Mouse (Mus musculus) hematopoietic stem cell, adult 5-6 weeks (primary cell): ENCODE measurements around the gene Tnfsf12. TPM values are rescaled to one million over a fixed set of nuclear protein-coding genes. Genes with fewer than 3 reads are reported as not detected.

Source experiments
- ATAC-seq, 2 experiments: fragments of 125-278 bp in 1 of 2; replicated peaks in 1 of 2; 2 replicates each; pipeline ENCODE4 v1.8.0; 2016 to 2017; ENCODE audit warnings: inconsistent platforms in 2 of 2, mild to moderate bottlenecking in 2 of 2, moderate number of reproducible peaks in 2 of 2, low read depth in 1 of 2, moderate TSS enrichment in 1 of 2; ENCODE audit not compliant: low FRiP score in 2 of 2, poor library complexity in 2 of 2, severe bottlenecking in 2 of 2, insufficient read depth in 1 of 2, low TSS enrichment in 1 of 2
- total RNA-seq: library from RNA; stranded (forward); fragments of 172-1452, 232-1000 nt; gene quantifications from 2 replicates; pipeline ENCODE4 v1.2.3, GENCODE M21; 2017

Gene Tnfsf12
- total RNA-seq, 1 experiment from 2014 or later = 3.3 TPM

DNA sequence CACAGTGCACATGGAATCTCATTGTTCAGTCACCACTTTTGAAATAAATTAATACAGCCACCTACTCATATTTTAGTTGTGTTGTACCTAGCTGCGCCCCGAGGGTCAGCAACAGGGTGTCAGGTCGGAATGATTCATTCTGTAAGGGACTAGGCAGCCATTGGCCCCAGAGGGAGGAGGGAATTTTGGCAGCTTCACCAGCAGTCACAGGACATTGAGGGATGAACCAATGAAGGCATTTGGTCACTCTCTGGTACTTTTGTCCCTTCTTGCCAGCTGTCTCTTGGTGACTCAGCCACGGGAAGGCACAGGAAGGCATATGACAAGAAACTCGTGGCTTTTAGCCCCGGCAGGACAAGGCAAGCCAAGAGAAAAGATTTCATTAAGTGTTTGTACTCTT is 31.9 kb downstream of the Tnfsf12 start:
- no peak for ATAC-seq

DNA sequence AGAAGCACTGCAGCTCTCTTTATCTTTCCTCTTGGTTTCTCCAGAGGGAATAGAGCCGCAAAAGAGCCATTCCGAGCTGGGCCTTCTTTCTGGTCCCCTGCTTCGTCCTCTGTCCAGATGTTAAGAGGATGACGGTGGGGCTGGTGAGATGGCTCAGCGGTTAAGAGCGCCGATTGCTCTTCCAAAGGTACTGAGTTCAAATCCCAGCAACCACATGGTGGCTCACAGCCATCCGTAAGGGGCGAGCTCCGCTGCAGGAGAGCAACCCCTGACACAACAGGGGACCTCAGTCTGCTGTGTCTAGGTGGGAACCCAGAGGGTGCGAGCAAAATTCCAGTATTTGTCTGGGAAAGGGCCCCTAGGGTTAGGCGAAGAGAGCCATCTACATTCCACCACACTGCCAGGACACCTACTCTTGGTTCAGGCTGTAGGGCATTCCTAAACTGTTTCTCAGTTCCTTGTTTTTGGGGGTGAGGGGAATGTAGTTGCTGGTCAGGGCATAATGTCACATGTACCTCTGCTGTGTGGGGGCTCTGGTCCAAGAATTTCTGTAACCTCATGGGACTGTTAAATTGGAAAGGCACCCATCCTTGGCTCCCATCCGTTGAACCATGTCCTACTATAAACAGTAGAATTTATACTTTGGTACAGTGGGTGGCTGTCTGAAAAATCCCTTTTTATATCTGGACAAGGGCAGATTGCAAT is 32.5 kb downstream of the Tnfsf12 start:
- ATAC-seq = no peak

DNA sequence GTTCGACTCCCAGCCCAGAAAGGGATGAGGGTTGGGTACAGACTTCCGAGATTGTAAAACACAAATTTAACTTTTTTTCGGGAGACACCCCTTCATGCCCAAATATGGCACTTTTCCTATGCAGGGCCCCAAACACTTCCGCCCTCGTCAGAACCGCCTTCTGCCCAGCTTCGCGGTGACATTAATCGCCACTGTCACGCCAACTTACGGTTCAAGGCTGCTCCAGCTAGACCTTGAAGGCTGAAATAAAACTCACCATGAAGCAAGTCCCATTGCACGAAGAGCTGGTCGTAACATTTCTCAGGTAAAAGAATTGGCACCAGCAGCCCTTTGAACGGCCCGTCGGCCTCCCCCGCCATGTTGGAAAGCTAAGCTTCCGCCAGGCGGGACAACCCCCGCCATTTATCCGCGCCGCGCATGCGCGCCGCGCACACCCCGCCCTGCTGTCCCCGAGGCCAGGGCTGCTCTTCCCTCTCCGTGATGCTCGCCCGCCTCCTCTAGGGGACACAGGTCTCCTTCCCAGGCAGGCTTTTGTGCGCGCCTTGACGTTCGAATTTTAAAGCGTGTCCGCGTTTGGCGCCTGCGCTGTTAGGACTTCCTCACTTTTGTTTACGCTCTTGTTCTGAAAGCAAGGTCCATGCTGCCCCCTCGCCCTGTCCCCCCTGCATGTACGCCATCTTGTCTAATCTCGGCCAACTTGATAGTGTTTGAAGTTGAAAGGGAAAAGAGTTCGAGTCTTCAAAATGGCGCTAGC is 33.3 kb downstream of the Tnfsf12 start, which contains the start of gene Mpdu1:
Gene Mpdu1 (minus strand): TSS at position 430 of the 754 bp plus-strand sequence.
- ATAC-seq = peak; percentile 83 to 85

DNA sequence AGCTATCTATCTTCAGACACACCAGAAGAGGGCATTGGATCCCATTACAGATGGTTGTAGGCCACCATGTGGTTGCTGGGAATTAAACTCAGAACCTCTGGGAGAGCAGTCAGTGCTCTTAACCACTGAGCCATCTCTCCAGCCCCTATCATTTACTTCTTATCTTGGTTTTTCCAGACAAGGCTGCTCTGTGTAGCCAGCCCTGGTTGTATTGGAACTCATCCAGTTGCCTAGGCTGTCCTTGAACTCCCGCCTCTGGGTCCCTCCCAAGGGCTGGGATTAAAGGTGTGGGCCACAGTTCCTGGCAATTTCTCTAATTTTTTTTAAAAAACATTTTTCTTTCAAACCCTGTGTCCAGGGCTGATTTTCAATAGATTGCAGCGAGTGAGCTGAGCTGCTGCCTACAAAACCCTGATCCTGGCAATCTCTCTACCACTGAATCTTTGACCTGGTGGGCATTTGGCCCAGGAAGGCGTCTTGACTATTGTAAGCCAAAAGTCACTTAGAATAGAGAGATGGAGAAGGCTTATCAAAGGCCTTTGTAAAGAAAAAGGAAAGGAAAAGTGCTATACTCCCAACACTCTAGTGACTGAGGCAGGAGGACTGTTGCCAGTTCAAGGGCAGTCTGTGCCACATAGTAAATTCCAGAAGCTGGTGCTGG is 34.3 kb downstream of the Tnfsf12 start:
- no peak for ATAC-seq

DNA sequence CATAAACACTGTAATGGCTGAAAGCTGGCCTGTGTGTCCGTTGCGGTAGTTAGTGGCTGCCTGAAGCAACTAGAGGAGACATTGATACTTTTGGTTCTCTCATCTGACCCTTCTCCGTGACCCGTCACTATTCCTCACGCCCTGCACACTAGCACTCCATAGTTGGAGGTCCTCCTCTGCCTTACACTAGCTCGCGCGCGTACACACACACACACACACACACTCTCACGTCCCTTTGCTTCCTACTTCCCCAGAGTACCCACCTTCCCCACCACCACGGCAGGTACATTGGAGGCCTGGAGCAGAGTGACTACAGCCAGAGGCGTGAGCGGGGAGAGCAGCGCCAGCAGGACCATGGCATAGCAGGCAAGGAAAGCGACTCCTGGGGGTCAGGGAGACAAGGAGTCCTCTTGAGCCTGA is 38.2 kb downstream of the Tnfsf12 start:
- no peak for ATAC-seq

DNA sequence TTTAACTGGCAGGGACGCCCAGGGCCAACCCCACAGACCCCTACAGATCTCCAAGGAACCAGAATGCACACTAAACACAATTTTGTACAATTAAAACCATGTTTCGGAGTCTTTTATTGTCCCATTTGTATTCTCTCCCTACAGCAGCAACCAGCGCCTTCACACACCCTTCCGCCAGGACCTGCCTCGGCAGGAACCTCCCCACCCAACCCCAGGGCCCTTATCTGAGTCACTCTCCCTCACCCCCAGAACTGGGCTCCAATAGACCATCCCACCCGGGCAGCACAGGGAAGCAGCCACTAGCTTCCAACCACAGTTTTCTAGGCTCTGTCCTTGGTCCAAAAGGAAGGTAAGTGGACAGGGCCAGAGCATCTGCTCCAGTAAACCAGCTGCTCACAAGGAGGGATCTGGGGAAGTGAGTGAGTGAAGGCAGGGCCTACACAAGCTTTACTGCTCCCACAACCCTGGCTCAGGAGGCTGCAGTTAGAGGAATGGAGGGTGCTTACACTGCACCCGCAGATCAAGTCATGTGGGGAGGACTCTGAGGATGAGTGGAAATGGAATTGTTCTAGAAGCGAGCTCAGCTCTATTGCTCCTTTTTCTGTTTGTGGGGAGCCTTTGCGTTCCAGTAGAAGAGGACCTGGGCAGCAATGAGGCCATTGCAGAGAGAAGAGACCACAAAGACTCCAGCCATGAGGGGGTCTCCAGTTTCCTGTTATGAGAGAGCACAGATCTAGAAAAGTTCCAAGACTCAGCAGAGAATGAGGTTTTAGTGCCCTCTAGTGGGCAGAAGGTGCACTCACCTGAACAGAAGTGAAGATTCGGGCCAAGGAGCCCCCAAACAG is 38.8 kb downstream of the Tnfsf12 start:
- ATAC-seq = peak; percentile 30 to 39; a peak in 1 of 4 replicates

DNA sequence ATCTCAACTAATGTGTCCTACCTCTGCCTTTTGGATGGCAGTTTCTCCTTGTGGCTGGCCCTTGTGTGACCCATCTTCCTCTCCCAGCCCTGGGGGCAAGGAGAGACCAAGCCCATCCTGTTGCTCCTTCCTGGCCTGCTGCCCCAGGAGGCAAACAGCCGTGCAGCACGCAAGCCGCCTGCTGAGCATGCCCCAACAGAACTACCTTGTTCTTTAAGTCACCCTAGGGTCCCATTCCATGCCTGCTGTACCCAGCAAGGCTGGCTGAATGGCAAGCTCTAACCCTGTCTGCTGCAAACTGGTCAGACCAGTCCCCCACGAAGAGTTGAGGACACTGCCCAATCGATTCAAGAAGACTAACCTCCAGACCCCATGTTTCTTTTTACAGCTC is 39.6 kb downstream of the Tnfsf12 start:
- ATAC-seq = no peak

DNA sequence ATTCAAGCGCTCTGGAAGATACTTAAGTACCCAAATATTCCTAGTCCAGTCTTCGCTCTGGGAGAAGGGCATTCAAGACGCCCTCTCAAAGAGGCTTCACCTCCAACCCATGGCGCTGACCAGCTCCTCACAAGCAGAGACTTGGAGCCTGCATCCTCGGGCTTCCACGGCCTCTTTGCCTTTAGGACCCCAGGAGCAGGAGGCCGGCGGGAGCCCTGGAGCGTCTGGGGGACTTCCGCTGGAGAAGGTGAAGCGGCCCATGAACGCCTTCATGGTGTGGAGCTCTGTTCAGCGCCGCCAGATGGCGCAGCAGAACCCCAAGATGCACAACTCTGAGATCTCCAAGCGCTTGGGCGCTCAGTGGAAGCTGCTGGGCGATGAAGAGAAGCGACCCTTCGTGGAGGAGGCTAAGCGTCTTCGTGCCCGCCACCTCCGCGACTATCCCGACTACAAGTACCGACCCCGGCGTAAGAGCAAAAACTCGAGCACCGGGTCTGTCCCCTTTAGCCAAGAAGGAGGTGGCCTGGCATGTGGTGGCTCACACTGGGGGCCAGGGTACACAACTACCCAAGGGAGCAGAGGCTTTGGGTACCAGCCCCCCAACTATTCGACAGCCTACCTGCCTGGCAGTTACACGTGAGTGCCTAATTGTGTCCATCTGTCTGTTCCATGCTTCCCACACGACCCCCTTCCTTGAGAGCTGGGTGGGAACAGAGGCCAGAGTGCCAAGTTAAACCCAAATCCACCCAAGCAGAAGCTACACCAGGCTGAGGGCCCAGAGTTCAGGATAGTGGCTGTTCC is 40.2 kb downstream of the Tnfsf12 start, which contains the start of gene Sox15:
Gene Sox15 (plus strand): TSS at position 51 of the 801 bp plus-strand sequence.
- ATAC-seq = peak; percentile 34 to 54; a peak in 3 of 4 replicates

DNA sequence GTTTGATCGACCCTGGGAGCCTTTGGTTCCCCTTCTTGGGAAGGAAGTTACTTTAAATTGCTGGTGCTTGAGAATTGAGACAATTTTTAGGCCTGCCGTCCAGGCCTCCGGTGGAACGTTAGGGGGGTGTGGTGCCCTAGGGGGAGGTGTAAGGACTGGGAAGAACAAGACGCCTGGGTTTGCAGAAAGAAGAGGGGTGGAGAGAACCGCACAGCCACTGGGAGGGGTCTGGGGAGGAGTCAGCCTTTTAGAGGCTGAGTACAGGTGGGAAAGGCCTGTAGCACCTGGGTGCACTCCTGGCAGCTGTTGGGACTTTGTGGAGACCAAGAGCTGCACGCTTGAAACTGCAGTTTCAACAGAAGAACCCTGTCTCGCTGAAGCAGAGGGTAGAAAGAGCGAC is 40.9 kb downstream of the Tnfsf12 start:
- ATAC-seq = no peak

DNA sequence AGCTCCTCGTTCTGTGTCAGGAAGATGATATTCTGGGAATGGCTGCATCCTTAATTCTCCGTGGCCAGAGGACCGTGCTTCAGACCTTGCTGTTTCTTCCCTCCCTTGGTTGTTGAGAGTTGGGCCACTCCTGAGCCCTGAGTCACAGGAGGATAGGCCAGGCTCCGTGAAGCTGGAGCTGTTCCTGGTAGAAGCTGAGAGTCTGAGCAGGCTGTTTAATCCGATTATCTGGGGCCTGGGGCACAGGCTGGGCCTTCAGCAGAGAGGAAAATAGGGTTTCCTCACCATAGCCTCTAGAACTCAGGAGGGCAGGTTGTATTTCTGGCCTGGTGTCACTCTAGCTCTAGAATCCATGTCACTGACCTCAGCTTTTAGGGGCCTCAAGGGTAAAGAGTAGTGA is 42.2 kb downstream of the Tnfsf12 start:
- no peak for ATAC-seq

DNA sequence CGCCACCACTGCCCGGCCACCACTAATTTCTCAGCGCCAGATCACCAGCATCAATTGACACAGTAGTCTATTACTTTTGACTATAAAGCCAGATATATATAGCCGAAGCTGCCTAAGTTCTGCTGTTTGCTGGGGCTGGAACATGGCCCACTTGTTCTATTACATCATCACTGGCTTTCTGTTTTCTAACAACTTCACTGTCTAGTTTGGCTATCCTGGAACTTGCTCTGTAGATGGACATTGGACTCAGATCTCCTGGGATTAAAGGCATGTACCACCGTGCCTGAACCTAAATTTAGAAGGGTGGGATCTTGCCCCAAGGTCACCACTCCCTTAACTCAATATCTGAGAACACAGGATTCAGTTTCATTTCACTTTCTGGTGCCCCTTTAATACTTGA is 49.8 kb downstream of the Tnfsf12 start:
- no peak for ATAC-seq

Other genes starting within 250 kb of the Tnfsf12 start
- gene Dnah2, start 146.7 kb downstream of the Tnfsf12 start, total RNA-seq = under 0.01 TPM in 1 of 2 replicates, not detected in the other
- 0.10 TPM in 1 of 2 replicates, not detected in the other for gene Efnb3, start 135.6 kb downstream of the Tnfsf12 start, total RNA-seq
- gene Wrap53, start 115.6 kb downstream of the Tnfsf12 start, total RNA-seq = 4.6 and 6.4 TPM in 2 replicates
- gene Trp53, start 115.5 kb downstream of the Tnfsf12 start, total RNA-seq = 68.4 and 96.6 TPM in 2 replicates
- gene Atp1b2, start 89.9 kb downstream of the Tnfsf12 start, total RNA-seq = 1.0 and 7.6 TPM in 2 replicates
- not detected in 2 replicates for gene Shbg, start 77.9 kb downstream of the Tnfsf12 start, total RNA-seq
- 1.4 TPM in 1 of 2 replicates, not detected in the other for gene Sat2, start 73.8 kb downstream of the Tnfsf12 start, total RNA-seq
- 51.2 and 60.8 TPM in 2 replicates for gene Fxr2, start 62.9 kb downstream of the Tnfsf12 start, total RNA-seq
- 1.5 TPM in 1 of 2 replicates, not detected in the other for gene Sox15, start 40.5 kb downstream of the Tnfsf12 start, total RNA-seq
- gene Mpdu1, start 33.2 kb downstream of the Tnfsf12 start, total RNA-seq = 41.3 and 73.7 TPM in 2 replicates
- 11.4 and 16.7 TPM in 2 replicates for gene Cd68, start 29.7 kb downstream of the Tnfsf12 start, total RNA-seq
- gene Eif4a1, start 23.4 kb downstream of the Tnfsf12 start, total RNA-seq = 838 and 888 TPM in 2 replicates
- gene Senp3, start 13.8 kb downstream of the Tnfsf12 start, total RNA-seq = 99.1 and 105 TPM in 2 replicates
- 13.9 and 15.9 TPM in 2 replicates for gene Tnfsf13, start 10.1 kb downstream of the Tnfsf12 start, total RNA-seq
- gene Tnfsfm13, start 249 bp upstream of the Tnfsf12 start, total RNA-seq = 1.5 and 2.9 TPM in 2 replicates
- 11.3 and 55.7 TPM in 2 replicates for gene Polr2a, start 62.8 kb upstream of the Tnfsf12 start, total RNA-seq
- gene Slc35g3, start 66.1 kb upstream of the Tnfsf12 start, total RNA-seq = not detected in 2 replicates
- 4.4 and 6.9 TPM in 2 replicates for gene Zbtb4, start 70.1 kb upstream of the Tnfsf12 start, total RNA-seq
- gene Chrnb1, start 100.1 kb upstream of the Tnfsf12 start, total RNA-seq = 11.4 and 21.2 TPM in 2 replicates
- gene Fgf11, start 106.0 kb upstream of the Tnfsf12 start, total RNA-seq = 3.9 and 5.4 TPM in 2 replicates
- 0.30 and 1.0 TPM in 2 replicates for gene Tmem102, start 109.8 kb upstream of the Tnfsf12 start, total RNA-seq
- not detected in 2 replicates for gene Gm39566, start 119.4 kb upstream of the Tnfsf12 start, total RNA-seq
- not detected in 2 replicates for gene Spem2, start 122.6 kb upstream of the Tnfsf12 start, total RNA-seq
- not detected in 2 replicates for gene Spem1, start 126.3 kb upstream of the Tnfsf12 start, total RNA-seq
- 8.7 and 17.8 TPM in 2 replicates for gene Nlgn2, start 141.9 kb upstream of the Tnfsf12 start, total RNA-seq
- 130 and 149 TPM in 2 replicates for gene Tmem256, start 142.7 kb upstream of the Tnfsf12 start, total RNA-seq
- gene Plscr3, start 150.5 kb upstream of the Tnfsf12 start, total RNA-seq = 27.2 and 33.3 TPM in 2 replicates
- 0.50 and 4.4 TPM in 2 replicates for gene Tnk1, start 162.9 kb upstream of the Tnfsf12 start, total RNA-seq
- not detected in 2 replicates for gene Tmem95, start 182.2 kb upstream of the Tnfsf12 start, total RNA-seq
- 1.3 and 2.7 TPM in 2 replicates for gene Kctd11, start 185.6 kb upstream of the Tnfsf12 start, total RNA-seq
- gene Acap1, start 199.7 kb upstream of the Tnfsf12 start, total RNA-seq = 136 and 171 TPM in 2 replicates
- 12.1 and 33.3 TPM in 2 replicates for gene 2810408A11Rik, start 205.1 kb upstream of the Tnfsf12 start, total RNA-seq
- 23.3 and 34.1 TPM in 2 replicates for gene Neurl4, start 205.2 kb upstream of the Tnfsf12 start, total RNA-seq
- gene Gps2, start 218.0 kb upstream of the Tnfsf12 start, total RNA-seq = 37.0 and 64.9 TPM in 2 replicates
- gene Eif5a, start 226.1 kb upstream of the Tnfsf12 start, total RNA-seq = 553 and 938 TPM in 2 replicates
- 0.60 TPM in 1 of 2 replicates, not detected in the other for gene Ybx2, start 239.9 kb upstream of the Tnfsf12 start, total RNA-seq